Comparison of ENCODE assay signal across 8 mouse cellular contexts in the genomic region with DNA sequence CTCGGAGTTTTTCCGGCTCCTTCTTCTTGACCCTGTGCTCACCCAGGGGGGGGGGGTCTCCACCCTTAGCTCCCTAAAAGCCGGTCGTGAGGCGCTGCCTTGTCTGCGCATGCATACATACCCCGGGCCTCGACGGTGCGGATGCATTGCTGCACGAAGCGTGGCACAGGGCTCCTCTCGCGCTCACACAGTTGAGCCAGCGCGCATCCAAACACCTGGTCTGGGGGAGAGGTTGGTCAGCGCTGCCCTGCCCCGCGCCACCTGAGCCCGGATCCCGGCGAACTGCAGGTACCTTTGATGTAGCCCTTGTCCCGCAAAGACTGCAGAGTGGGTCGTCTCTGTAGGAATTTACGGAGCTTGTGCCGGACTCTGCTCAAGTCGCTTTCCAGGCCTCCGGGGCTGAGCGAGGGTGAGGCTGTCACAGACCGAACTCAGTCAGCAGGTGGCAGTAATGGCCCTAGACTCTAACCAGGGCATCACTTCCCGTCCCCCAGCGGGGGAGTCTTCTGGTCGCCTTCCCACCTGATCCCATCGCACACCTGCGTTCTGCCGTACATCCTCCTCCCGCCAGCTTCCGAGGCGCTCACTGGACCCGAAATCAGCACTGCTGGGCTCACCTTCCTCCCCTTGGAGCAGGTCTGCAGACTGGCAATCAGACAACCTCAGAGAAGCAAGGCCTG. TPM values are rescaled to one million over a fixed set of nuclear protein-coding genes. Genes with fewer than 3 reads are reported as not detected.
DNase-seq lines count a peak whose midpoint lies in the region; ATAC-seq and TF ChIP-seq lines count a peak whose summit lies in the region.

No protein-coding gene starts in this region.

- H3K4me2 ChIP-seq in forebrain, embryonic 16.5 days (ENCODE audit: low read length), result peak overlapping the region; percentile 57
- peak overlapping the region; percentile 50 for H3K4me2 ChIP-seq in intestine, postnatal 0 days (replicated peaks; ENCODE audit: low read depth)
- no peak overlapping the region for H3K4me2 ChIP-seq in liver, postnatal 0 days (ENCODE audit: low read depth, low read length)

- WGBS in lung, adult 2 months, result 52% methylated on average over 40 of the region's 40 CpGs
- WGBS in cerebellum, adult 2 months, result 14% methylated on average over 40 of the region's 40 CpGs
- 12% methylated on average over 40 of the region's 40 CpGs for WGBS in forebrain, embryonic 16.5 days
- WGBS in intestine, postnatal 0 days, result 39% methylated on average over 40 of the region's 40 CpGs
- WGBS in liver, postnatal 0 days (ENCODE audit: insufficient replicate concordance), result 53% methylated on average over 40 of the region's 40 CpGs

- TF ChIP-seq EP300 in liver, postnatal 0 days (IDR thresholded peaks at IDR 0.05; ENCODE audit: low read depth), result no peak

- peak overlapping the region; percentile 56; the same call in 1 of the 2 replicates for H3K27ac ChIP-seq in cerebellum, adult 2 months (ENCODE audit: insufficient read depth, low read length)
- H3K27ac ChIP-seq in forebrain, embryonic 16.5 days (ENCODE audit: low read length), result no peak overlapping the region
- H3K27ac ChIP-seq in intestine, postnatal 0 days (ENCODE audit: low read depth, low read length), result no peak overlapping the region
- no peak overlapping the region for H3K27ac ChIP-seq in liver, postnatal 0 days (ENCODE audit: low read depth)

- peak; percentile 47; the same call in 1 of the 2 replicates for TF ChIP-seq CTCF in lung, adult 2 months (IDR thresholded peaks at IDR 0.05; ENCODE audit: insufficient read depth, low read length)
- peak; percentile 57 for TF ChIP-seq CTCF in cerebellum, adult 2 months (IDR thresholded peaks at IDR 0.05; ENCODE audit: borderline replicate concordance, insufficient read depth, low read depth, low read length)
- peak; percentile 78 for TF ChIP-seq CTCF in intestine, postnatal 0 days (IDR thresholded peaks at IDR 0.05; ENCODE audit: low read depth)
- peak; percentile 54 for TF ChIP-seq CTCF in liver, postnatal 0 days (IDR thresholded peaks at IDR 0.05; ENCODE audit: low read depth)

- DNase-seq in lung, adult 2 months, result no peak
- no peak for DNase-seq in lung, adult 18-20 months
- DNase-seq in cerebellum, adult 2 months, result peak; percentile 69 to 70
- no peak for DNase-seq in liver, postnatal 0 days
- DNase-seq in right cerebral cortex, postnatal 4 days, result peak; percentile 59

- TF ChIP-seq POLR2A in lung, adult 2 months (IDR thresholded peaks at IDR 0.05; ENCODE audit: borderline replicate concordance, extremely low read depth, low read depth, low read length), result no peak
- TF ChIP-seq POLR2A in cerebellum, adult 2 months (IDR thresholded peaks at IDR 0.05; ENCODE audit: borderline replicate concordance, insufficient read depth, low read length), result no peak

- no peaks in the 10 kb centered on the region for H3K36me3 ChIP-seq in forebrain, embryonic 16.5 days (ENCODE audit: control insufficient read depth, insufficient read depth)
- peaks cover 54% of the 10 kb centered on the region for H3K36me3 ChIP-seq in intestine, postnatal 0 days (ENCODE audit: control insufficient read depth, insufficient read depth)
- H3K36me3 ChIP-seq in liver, postnatal 0 days (replicated peaks; ENCODE audit: insufficient read depth, low read length), result peaks cover 11% of the 10 kb centered on the region; the same call in 1 of the 2 replicates

- ATAC-seq in forebrain, embryonic 16.5 days, result no peak
- ATAC-seq in intestine, postnatal 0 days, result peak; percentile 26; the same call in 1 of the 2 replicates
- ATAC-seq in liver, postnatal 0 days, result peak; percentile 36; the same call in 1 of the 2 replicates
- no peak for ATAC-seq in erythroid progenitor cell, adult 5-6 weeks (replicated peaks; ENCODE audit: low FRiP score, poor library complexity, severe bottlenecking)

- no peak overlapping the region for H3K9ac ChIP-seq in forebrain, embryonic 16.5 days (replicated peaks; ENCODE audit: low read depth, low read length)
- H3K9ac ChIP-seq in intestine, postnatal 0 days (ENCODE audit: low read depth, low read length), result no peak overlapping the region
- no peak overlapping the region for H3K9ac ChIP-seq in liver, postnatal 0 days (replicated peaks)

- no peaks in the 10 kb centered on the region for H3K4me1 ChIP-seq in lung, adult 2 months (ENCODE audit: control insufficient read depth, insufficient read depth, low read length)
- 0 out of 2 replicates have a peak, but pooled peaks cover 3% of the 10 kb centered on the region for H3K4me1 ChIP-seq in cerebellum, adult 2 months (ENCODE audit: control insufficient read depth, insufficient read depth, low read length)
- H3K4me1 ChIP-seq in forebrain, embryonic 16.5 days (replicated peaks; ENCODE audit: control insufficient read depth, insufficient read depth, low read length), result peaks cover 15% of the 10 kb centered on the region
- no peaks in the 10 kb centered on the region; the same call in none of the 2 replicates for H3K4me1 ChIP-seq in intestine, postnatal 0 days (replicated peaks; ENCODE audit: control insufficient read depth, insufficient read depth, low read length)
- no peaks in the 10 kb centered on the region; the same call in 1 of the 2 replicates for H3K4me1 ChIP-seq in liver, postnatal 0 days (ENCODE audit: insufficient read depth)

- no peaks in the 10 kb centered on the region for H3K9me3 ChIP-seq in forebrain, embryonic 16.5 days (ENCODE audit: control insufficient read depth, low read length)
- H3K9me3 ChIP-seq in intestine, postnatal 0 days (ENCODE audit: control insufficient read depth), result no peaks in the 10 kb centered on the region
- no peaks in the 10 kb centered on the region for H3K9me3 ChIP-seq in liver, postnatal 0 days (ENCODE audit: low read length)

- no peak overlapping the region for H3K4me3 ChIP-seq in lung, adult 2 months (replicated peaks; ENCODE audit: extremely low read depth, low read depth, low read length)
- peak overlapping the region; percentile 60 for H3K4me3 ChIP-seq in cerebellum, adult 2 months (replicated peaks; ENCODE audit: insufficient read depth, low read depth, low read length)
- peak overlapping the region; percentile 39 for H3K4me3 ChIP-seq in forebrain, embryonic 16.5 days (replicated peaks; ENCODE audit: low read length)
- H3K4me3 ChIP-seq in intestine, postnatal 0 days (ENCODE audit: low read depth, low read length), result no peak overlapping the region
- H3K4me3 ChIP-seq in liver, postnatal 0 days (ENCODE audit: low read depth, low read length), result no peak overlapping the region

- no peaks in the 10 kb centered on the region for H3K27me3 ChIP-seq in cerebellum, adult 2 months (ENCODE audit: control insufficient read depth, insufficient read depth, low read length)
- H3K27me3 ChIP-seq in forebrain, embryonic 16.5 days (replicated peaks; ENCODE audit: control insufficient read depth, insufficient read depth, low read length), result peaks cover 22% of the 10 kb centered on the region
- no peaks in the 10 kb centered on the region for H3K27me3 ChIP-seq in intestine, postnatal 0 days (replicated peaks; ENCODE audit: control insufficient read depth, insufficient read depth, low read length)
- H3K27me3 ChIP-seq in liver, postnatal 0 days (ENCODE audit: insufficient read depth, low read length), result 0 out of 2 replicates have a peak, but pooled peaks cover 4% of the 10 kb centered on the region

RNA-seq across cellular contexts. Expression of gene Arhgap27, which starts 29.6 kb away (rescaled TPM):
- 71.4 and 83.7 TPM in 2 replicates for polyA plus RNA-seq in lung, adult 2 months (2012; rRNA removed)
- polyA plus RNA-seq in cerebellum, adult 2 months (2012; rRNA removed), result 20.7 and 21.1 TPM in 2 replicates
- 3.0 and 3.3 TPM in 2 replicates for polyA plus RNA-seq in forebrain, embryonic 16.5 days (2015; fragmentation: Nextera tagmentation; extraction: Ambion mirVana)
- 16.9 and 18.7 TPM in 2 replicates for polyA plus RNA-seq in intestine, postnatal 0 days (2015; fragmentation: Nextera tagmentation; extraction: Ambion mirVana)
- 3.2 and 3.3 TPM in 2 replicates for polyA plus RNA-seq in liver, postnatal 0 days (2015; fragmentation: Nextera tagmentation; extraction: Ambion mirVana)
- 2.1 and 7.6 TPM in 2 replicates for total RNA-seq in erythroid progenitor cell, adult 5-6 weeks (2015; ENCODE audit: low replicate concordance)
- 3.0 and 4.8 TPM in 2 replicates for total RNA-seq in erythroid progenitor cell, adult 5-6 weeks (2017; ENCODE audit: low replicate concordance)

Comparison
In these comparisons a context has a peak if more than half of its experiments do, and no peak if none do; other contexts are left out.
1. DNase-seq: peak in cerebellum, adult 2 months (2 of 2) and right cerebral cortex, postnatal 4 days (single experiment); none in lung, adult 2 months (single experiment), lung, adult 18-20 months (0 of 2) and liver, postnatal 0 days (single experiment).
2. H3K4me3 ChIP-seq: peak in cerebellum, adult 2 months (single experiment) and forebrain, embryonic 16.5 days (single experiment); none in lung, adult 2 months (single experiment), intestine, postnatal 0 days (single experiment) and liver, postnatal 0 days (single experiment).
3. ATAC-seq: peak in intestine, postnatal 0 days (single experiment) and liver, postnatal 0 days (single experiment); none in forebrain, embryonic 16.5 days (single experiment) and erythroid progenitor cell, adult 5-6 weeks (single experiment).
4. Peak in every context shown above with its lines, with median percentiles within 50 percentile points of each other: CTCF ChIP-seq.